Mouse (Mus musculus) embryonic facial prominence, embryonic 15.5 days (tissue): Measurements from ENCODE around the gene Ccdc141. TPM values are rescaled to one million over a fixed set of nuclear protein-coding genes. Genes with fewer than 3 reads are reported as not detected.
A peak's percentile ranks its signal among the peaks of the same experiment; 100 is the strongest.

Experiments
- ATAC-seq: fragments of 200-750 bp; cut with Nextera tagmentation; 2 replicates; pipeline ENCODE4 v1.8.0; 2017; ENCODE audit warnings: low read depth, moderate TSS enrichment; ENCODE audit not compliant: insufficient number of reproducible peaks, low FRiP score, low TSS enrichment
- H3K27ac ChIP-seq: fragments of 300-500 bp; sonication (generic); replicated peaks from 2 replicates; pipeline ENCODE4 v1.5.1; 2015; ENCODE audit warnings: mild to moderate bottlenecking, inconsistent platforms
- H3K27me3 ChIP-seq: fragments of 300-500 bp; sonication (generic); 2 replicates; pipeline ENCODE4 v1.6.1; 2015; ENCODE audit warnings: inconsistent platforms
- H3K36me3 ChIP-seq: fragments of 300-500 bp; sonication (generic); 2 replicates; pipeline ENCODE4 v1.6.1; 2015; ENCODE audit warnings: mild to moderate bottlenecking, inconsistent platforms
- H3K4me1 ChIP-seq: fragments of 300-500 bp; sonication (generic); 2 replicates; pipeline ENCODE4 v1.6.1; 2015; ENCODE audit warnings: inconsistent platforms
- H3K4me2 ChIP-seq: fragments of 300-500 bp; sonication (generic); replicated peaks from 2 replicates; pipeline ENCODE4 v1.6.1; 2015; ENCODE audit warnings: mild to moderate bottlenecking, inconsistent platforms
- H3K4me3 ChIP-seq: fragments of 300-500 bp; sonication (generic); replicated peaks from 2 replicates; pipeline ENCODE4 v1.5.1; 2015; ENCODE audit warnings: mild to moderate bottlenecking, inconsistent platforms
- H3K9ac ChIP-seq: fragments of 300-500 bp; sonication (generic); 2 replicates; pipeline ENCODE4 v1.6.1; 2015; ENCODE audit warnings: inconsistent platforms
- H3K9me3 ChIP-seq: fragments of 300-500 bp; sonication (generic); replicated peaks from 2 replicates; pipeline ENCODE4 v1.6.1; 2016; ENCODE audit warnings: inconsistent platforms
- WGBS: fragments of 180-500 bp; shearing (Covaris S2); methylation state at CpG from one replicate; pipeline ENCODE4 v1.1.7; 2015; 5-methylcytosine and 5-hydroxymethylcytosine counted together
- polyA plus RNA-seq: library from polyadenylated mRNA; unstranded; fragments of >200 nt; fragmentation: Nextera tagmentation; extraction: Ambion mirVana; gene quantifications from 2 replicates; pipeline ENCODE4 v1.2.1, GENCODE M21; 2015

Gene Ccdc141
- polyA plus RNA-seq: 22.0 and 30.3 TPM in 2 replicates

- Histone ChIP-seq H3K27ac (peak within 1 kb of the TSS; percentile 68), H3K9ac (0 out of 2 replicates have a peak within 1 kb of the TSS, but pooled peaks have one; percentile 13), H3K4me3 (peak within 1 kb of the TSS; percentile 50), H3K36me3 (no peaks in the 10 kb centered on the region), H3K9me3 (no peaks in the 10 kb centered on the region), H3K4me1 (peaks cover 29% of the 10 kb centered on the region), H3K4me2 (peak within 1 kb of the TSS; percentile 75), H3K27me3 (no peaks in the 10 kb centered on the region)
- 0 out of 2 replicates have a peak, but pooled peaks have one; percentile 6 for ATAC-seq
- WGBS: 7% methylated on average over 5 of the region's 6 CpGs
Observed at GRCm38 (mm10) chr2:77170633-77171105, at the start of gene Ccdc141. Ccdc141 (minus strand) TSS chr2:77170636.

DNA sequence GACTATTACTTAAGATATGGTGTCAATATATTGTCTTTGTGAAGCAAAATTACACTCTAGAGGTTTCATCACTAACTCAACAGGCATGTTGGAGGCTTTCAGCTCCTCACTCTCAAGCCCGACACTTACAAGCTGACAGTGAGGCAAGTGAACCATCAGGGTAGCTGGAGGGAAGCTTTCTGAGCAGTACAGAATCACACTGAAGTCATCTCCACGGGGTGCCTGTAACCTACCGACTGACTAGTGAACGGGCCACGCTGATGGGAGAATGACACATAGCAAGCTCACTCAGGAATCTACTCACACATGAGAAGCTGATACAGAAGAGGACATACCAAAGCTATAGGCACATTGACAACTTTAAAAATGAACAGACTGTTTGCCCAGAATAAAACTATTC, 42.4 kb upstream of the Ccdc141 start:
- H3K9ac ChIP-seq: no peak overlapping the region
- peaks cover 17% of the 10 kb centered on the region; the same call in 1 of the 2 replicates for H3K36me3 ChIP-seq
- no peaks in the 10 kb centered on the region for H3K27me3 ChIP-seq
- no peak overlapping the region for H3K4me2 ChIP-seq
- WGBS: 75% methylated on average over 5 of the region's 5 CpGs
- no peak overlapping the region for H3K4me3 ChIP-seq
- H3K9me3 ChIP-seq: no peaks in the 10 kb centered on the region
- ATAC-seq: no peak
- H3K27ac ChIP-seq: no peak overlapping the region
- no peaks in the 10 kb centered on the region for H3K4me1 ChIP-seq

GRCm38 (mm10) chr2:77206951-77207350, 36.5 kb upstream of the Ccdc141 start:
- peaks cover 19% of the 10 kb centered on the region for H3K36me3 ChIP-seq
- H3K9me3 ChIP-seq: no peaks in the 10 kb centered on the region
- H3K9ac ChIP-seq: no peak overlapping the region
- H3K4me3 ChIP-seq: no peak overlapping the region
- H3K4me1 ChIP-seq: no peaks in the 10 kb centered on the region
- ATAC-seq: no peak
- no peak overlapping the region for H3K27ac ChIP-seq
- H3K27me3 ChIP-seq: no peaks in the 10 kb centered on the region
- no peak overlapping the region for H3K4me2 ChIP-seq
- WGBS: 90% methylated on average over 3 of the region's 3 CpGs

DNA sequence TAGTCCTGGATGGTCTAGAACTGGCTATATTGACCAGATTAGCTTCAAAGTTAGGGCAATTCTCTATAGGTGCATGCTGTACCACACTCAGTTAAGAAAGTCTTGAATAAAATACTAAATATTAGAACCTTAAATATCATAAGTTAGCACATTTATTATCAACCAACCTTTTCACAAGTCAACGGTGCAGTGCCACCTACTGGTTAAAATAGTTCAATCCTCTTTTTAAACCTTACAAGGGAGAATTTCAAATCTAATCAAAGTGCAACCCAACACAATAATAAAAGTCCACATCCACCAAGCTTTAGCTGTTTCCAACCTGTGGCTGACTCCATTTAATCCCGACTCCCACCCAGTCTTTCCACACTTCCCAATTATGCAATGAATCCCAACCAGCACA, 33.5 kb upstream of the Ccdc141 start:
- H3K4me2 ChIP-seq: no peak overlapping the region
- no peak for ATAC-seq
- 58% methylated on average over 2 of the region's 2 CpGs for WGBS
- no peaks in the 10 kb centered on the region for H3K27me3 ChIP-seq
- peaks cover 10% of the 10 kb centered on the region for H3K36me3 ChIP-seq
- no peak overlapping the region for H3K27ac ChIP-seq
- 0 out of 2 replicates have a peak, but pooled peaks cover 4% of the 10 kb centered on the region for H3K4me1 ChIP-seq
- H3K9ac ChIP-seq: no peak overlapping the region
- H3K4me3 ChIP-seq: no peak overlapping the region
- no peaks in the 10 kb centered on the region for H3K9me3 ChIP-seq

DNA sequence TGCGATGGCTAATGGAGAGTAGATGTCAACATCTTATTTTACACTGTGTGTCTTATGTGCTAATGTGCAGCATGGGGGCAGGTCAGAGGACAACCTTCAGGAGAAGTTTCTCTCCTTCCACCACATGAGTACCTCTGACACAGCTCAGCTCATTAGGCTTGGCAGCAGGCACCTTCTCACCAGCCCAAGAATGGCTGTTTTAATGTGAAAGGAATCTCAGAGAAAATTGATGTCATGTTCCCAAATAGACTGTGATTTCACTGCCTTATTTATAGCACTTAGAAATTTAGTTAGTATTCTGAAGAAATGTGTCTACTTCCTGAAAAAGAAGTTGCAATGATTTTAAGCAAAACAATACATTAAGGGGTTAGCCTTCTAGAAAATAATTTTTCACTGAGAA, 31.5 kb upstream of the Ccdc141 start:
- Histone ChIP-seq H3K36me3 (peaks cover 13% of the 10 kb centered on the region), H3K9ac (no peak overlapping the region), H3K4me1 (0 out of 2 replicates have a peak, but pooled peaks cover 4% of the 10 kb centered on the region), H3K9me3 (no peaks in the 10 kb centered on the region), H3K4me3 (no peak overlapping the region), H3K4me2 (no peak overlapping the region), H3K27me3 (no peaks in the 10 kb centered on the region), H3K27ac (no peak overlapping the region)
- ATAC-seq: no peak
- 93% methylated on average over 1 of the region's 1 CpGs for WGBS

DNA sequence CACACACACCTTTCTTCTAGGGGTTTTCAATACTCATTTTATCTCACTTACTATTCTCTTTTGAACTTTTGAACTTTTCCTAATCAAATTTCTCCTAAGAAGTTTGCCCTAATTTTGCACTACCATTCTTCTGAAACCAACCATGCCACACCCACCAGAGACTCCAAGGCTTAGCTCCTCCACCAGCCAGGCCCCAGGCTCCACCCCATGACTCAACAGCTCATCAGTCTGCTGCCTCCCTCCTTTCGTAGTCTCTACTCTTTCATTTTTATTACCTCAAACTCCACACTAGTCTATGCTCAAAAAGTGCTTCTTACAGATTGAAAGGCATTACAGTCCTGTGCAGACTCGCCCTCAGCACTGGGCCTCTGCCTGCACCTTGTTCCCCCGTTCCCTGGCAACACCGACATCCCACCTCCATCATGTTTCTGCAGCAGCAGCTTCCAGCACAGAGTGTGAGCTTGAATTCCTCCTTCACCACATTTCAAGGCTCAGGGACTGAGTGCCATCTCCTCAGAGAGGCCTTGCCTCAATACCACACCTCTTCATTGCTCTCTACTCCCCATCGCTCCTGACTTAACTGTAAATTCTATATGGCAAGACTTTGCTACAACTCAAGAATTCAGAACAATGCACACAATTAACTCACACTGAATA, 30.6 kb upstream of the Ccdc141 start:
- Histone ChIP-seq H3K27me3 (no peaks in the 10 kb centered on the region), H3K9me3 (no peaks in the 10 kb centered on the region)
- WGBS: 78% methylated on average over 5 of the region's 5 CpGs

GRCm38 (mm10) chr2:77200379-77200778, 29.9 kb upstream of the Ccdc141 start:
- Histone ChIP-seq H3K27ac (no peak overlapping the region), H3K9me3 (no peaks in the 10 kb centered on the region), H3K36me3 (peaks cover 12% of the 10 kb centered on the region), H3K9ac (no peak overlapping the region), H3K27me3 (no peaks in the 10 kb centered on the region), H3K4me1 (0 out of 2 replicates have a peak, but pooled peaks cover 4% of the 10 kb centered on the region), H3K4me3 (no peak overlapping the region), H3K4me2 (no peak overlapping the region)
- ATAC-seq: no peak
- 88% methylated on average over 4 of the region's 4 CpGs for WGBS

More for the DNA sequence above, 30.6 kb upstream of the Ccdc141 start:
- H3K4me3 ChIP-seq: no peak overlapping the region
- H3K36me3 ChIP-seq: peaks cover 13% of the 10 kb centered on the region
- no peak overlapping the region for H3K27ac ChIP-seq
- 0 out of 2 replicates have a peak, but pooled peaks cover 4% of the 10 kb centered on the region for H3K4me1 ChIP-seq
- H3K4me2 ChIP-seq: no peak overlapping the region
- no peak overlapping the region for H3K9ac ChIP-seq
- ATAC-seq: no peak

DNA sequence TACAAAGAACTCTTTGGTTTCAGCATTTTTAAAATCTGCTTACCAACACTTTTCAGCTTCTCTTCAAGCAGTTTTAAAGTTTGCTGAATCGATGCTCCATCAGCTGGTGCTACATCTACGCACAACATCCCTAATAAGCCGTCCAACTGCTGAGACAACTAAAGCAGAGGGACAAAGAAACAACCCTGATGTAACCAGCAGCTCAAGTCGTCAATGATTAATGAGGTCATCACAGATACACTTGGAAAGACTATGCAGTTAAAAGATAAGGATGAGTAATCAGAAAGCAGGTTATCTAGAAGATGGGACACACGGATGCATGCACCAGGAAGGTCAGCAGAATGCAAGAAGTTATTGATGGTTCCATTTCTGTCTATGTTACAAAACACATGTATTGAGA, 27.8 kb upstream of the Ccdc141 start:
- 91% methylated on average over 5 of the region's 5 CpGs for WGBS
- Histone ChIP-seq H3K4me3 (no peak overlapping the region), H3K4me2 (no peak overlapping the region), H3K4me1 (0 out of 2 replicates have a peak, but pooled peaks cover 4% of the 10 kb centered on the region), H3K36me3 (peaks cover 23% of the 10 kb centered on the region), H3K27ac (no peak overlapping the region), H3K9ac (no peak overlapping the region), H3K9me3 (no peaks in the 10 kb centered on the region), H3K27me3 (no peaks in the 10 kb centered on the region)
- ATAC-seq: no peak

DNA sequence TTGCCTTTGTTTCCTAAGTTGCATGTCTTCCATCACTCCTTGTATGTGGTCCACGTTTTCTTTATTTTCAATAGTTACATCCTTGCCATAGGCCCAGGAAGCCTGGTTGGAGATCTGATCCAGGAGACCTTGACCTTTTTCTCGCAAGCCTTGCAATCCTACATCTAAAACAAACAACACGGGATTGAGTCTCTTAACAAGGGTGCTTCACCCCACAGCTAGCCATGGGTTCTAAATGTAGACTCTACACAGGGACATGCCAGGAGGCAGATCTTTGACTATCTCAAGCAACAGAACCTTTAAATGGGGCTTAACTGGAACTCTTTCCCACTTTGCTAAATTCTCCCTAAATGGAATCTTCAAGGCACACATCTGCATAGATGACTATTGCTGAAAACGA, 26.4 kb upstream of the Ccdc141 start:
- Histone ChIP-seq H3K36me3 (peaks cover 16% of the 10 kb centered on the region), H3K9me3 (no peaks in the 10 kb centered on the region)
- WGBS: 85% methylated on average over 4 of the region's 4 CpGs

DNA sequence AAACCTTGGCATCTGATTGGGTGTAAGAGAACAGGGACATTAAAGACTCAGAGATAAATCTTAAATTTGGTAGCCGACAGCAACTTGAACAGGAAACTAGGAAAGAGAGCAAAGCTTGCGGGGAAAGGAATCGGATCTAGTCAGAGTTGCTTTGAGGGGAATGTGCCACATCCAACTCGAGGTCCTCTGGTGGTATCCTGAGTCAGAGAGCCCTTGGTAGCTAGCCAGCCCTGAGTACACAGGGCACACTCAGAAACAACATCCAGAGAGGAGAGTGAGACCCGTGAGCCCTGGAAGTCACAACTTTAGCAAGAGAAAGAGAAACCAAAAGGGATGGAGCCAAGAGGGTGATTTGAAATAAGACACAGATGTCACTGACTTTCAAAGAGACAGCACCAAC, 24.6 kb upstream of the Ccdc141 start:
- 83% methylated on average over 5 of the region's 5 CpGs for WGBS
- no peak overlapping the region for H3K27ac ChIP-seq
- no peaks in the 10 kb centered on the region for H3K27me3 ChIP-seq
- peaks cover 31% of the 10 kb centered on the region for H3K36me3 ChIP-seq
- no peak overlapping the region for H3K4me3 ChIP-seq
- H3K9me3 ChIP-seq: no peaks in the 10 kb centered on the region
- H3K9ac ChIP-seq: no peak overlapping the region
- no peaks in the 10 kb centered on the region for H3K4me1 ChIP-seq
- no peak overlapping the region for H3K4me2 ChIP-seq
- ATAC-seq: no peak

More for the DNA sequence above, 26.4 kb upstream of the Ccdc141 start:
- Histone ChIP-seq H3K27ac (no peak overlapping the region), H3K27me3 (no peaks in the 10 kb centered on the region), H3K4me1 (0 out of 2 replicates have a peak, but pooled peaks cover 4% of the 10 kb centered on the region), H3K9ac (no peak overlapping the region), H3K4me2 (no peak overlapping the region), H3K4me3 (no peak overlapping the region)
- ATAC-seq: no peak

GRCm38 (mm10) chr2:77191811-77192210, 21.4 kb upstream of the Ccdc141 start:
- H3K4me3 ChIP-seq: no peak overlapping the region

More at GRCm38 (mm10) chr2:77191811-77192210, 21.4 kb upstream of the Ccdc141 start:
- H3K9me3 ChIP-seq: no peaks in the 10 kb centered on the region
- no peaks in the 10 kb centered on the region for H3K27me3 ChIP-seq
- H3K9ac ChIP-seq: no peak overlapping the region
- H3K27ac ChIP-seq: no peak overlapping the region
- peaks cover 34% of the 10 kb centered on the region for H3K36me3 ChIP-seq
- H3K4me1 ChIP-seq: no peaks in the 10 kb centered on the region
- 94% methylated on average over 3 of the region's 3 CpGs for WGBS
- no peak for ATAC-seq
- H3K4me2 ChIP-seq: no peak overlapping the region
